Mouse (Mus musculus) bone marrow, adult 2 months (tissue): Measurements from ENCODE around the gene Olfr1350.
"Not testable (repeated sequence)": the region's sequence is repeated elsewhere in the genome, so short reads cannot be mapped to it uniquely, and the experiment has no call there.

ENCODE experiments used
- CTCF ChIP-seq: fragments of 200-500 bp; IDR thresholded peaks from 2 replicates; pipeline ENCODE4 v1.5.1; 2011; ENCODE audit warnings: low read length, control low read depth; ENCODE audit not compliant: control insufficient read depth, insufficient read depth
- POLR2A ChIP-seq: fragments of 200-500 bp; IDR thresholded peaks from 2 replicates; pipeline ENCODE4 v1.6.1; 2011; ENCODE audit warnings: low read depth, mild to moderate bottlenecking, control low read depth, low read length, borderline replicate concordance; ENCODE audit not compliant: control insufficient read depth

DNA sequence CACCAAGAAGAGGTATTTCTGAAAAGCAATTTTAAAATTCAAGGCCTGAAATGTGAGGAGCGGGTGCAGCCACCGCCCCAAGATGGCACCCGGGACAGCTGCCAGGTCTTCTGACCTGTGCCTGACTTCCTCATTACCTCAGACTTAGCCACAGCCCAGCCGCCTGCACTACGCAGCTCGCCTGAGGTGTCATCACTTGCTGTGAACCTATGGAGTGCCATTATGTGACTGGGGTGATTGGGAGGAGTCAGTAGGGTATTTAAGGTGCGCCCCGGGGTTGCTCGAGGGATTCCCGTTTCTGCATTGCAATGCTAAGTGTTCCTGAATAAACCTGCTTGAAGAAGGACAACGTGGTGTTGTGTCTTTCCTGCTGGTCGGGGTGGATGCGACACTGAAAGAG, 24.1 kb downstream of the Olfr1350 start:
- TF ChIP-seq CTCF, POLR2A: not testable (repeated sequence)
